Mouse (Mus musculus) stomach, embryonic 15.5 days (tissue): ENCODE results near the gene Gm17428. TPM values are rescaled to one million over a fixed set of nuclear protein-coding genes. Genes with fewer than 3 reads are reported as not detected.
A peak's percentile ranks its signal among the peaks of the same experiment; 100 is the strongest.
"Not testable (repeated sequence)": the region's sequence is repeated elsewhere in the genome, so short reads cannot be mapped to it uniquely, and the experiment has no call there.

Experiments
- ATAC-seq: fragments of 200-750 bp; cut with Nextera tagmentation; 2 replicates; pipeline ENCODE4 v1.8.0; 2017; ENCODE audit warnings: low read depth, moderate number of reproducible peaks, moderate TSS enrichment; ENCODE audit not compliant: insufficient read depth, low FRiP score
- H3K27ac ChIP-seq: fragments of 300-500 bp; sonication (generic); 2 replicates; pipeline ENCODE4 v1.5.1; 2015; ENCODE audit warnings: mild to moderate bottlenecking, inconsistent platforms
- H3K27me3 ChIP-seq: fragments of 300-500 bp; sonication (generic); replicated peaks from 2 replicates; pipeline ENCODE4 v1.6.1; 2015; ENCODE audit warnings: inconsistent platforms
- H3K36me3 ChIP-seq: fragments of 300-500 bp; sonication (generic); 2 replicates; pipeline ENCODE4 v1.6.1; 2015; ENCODE audit warnings: inconsistent platforms
- H3K4me1 ChIP-seq: fragments of 300-500 bp; sonication (generic); 2 replicates; pipeline ENCODE4 v1.6.1; 2015; ENCODE audit warnings: inconsistent platforms
- H3K4me2 ChIP-seq: fragments of 300-500 bp; sonication (generic); 2 replicates; pipeline ENCODE4 v1.6.1; 2015; ENCODE audit warnings: mild to moderate bottlenecking, inconsistent platforms
- H3K4me3 ChIP-seq: fragments of 300-500 bp; sonication (generic); replicated peaks from 2 replicates; pipeline ENCODE4 v1.5.1; 2015; ENCODE audit warnings: inconsistent platforms
- H3K9ac ChIP-seq: fragments of 300-500 bp; sonication (generic); 2 replicates; pipeline ENCODE4 v1.6.1; 2015; ENCODE audit warnings: inconsistent platforms
- H3K9me3 ChIP-seq: fragments of 300-500 bp; sonication (generic); 2 replicates; pipeline ENCODE4 v1.6.1; 2016; ENCODE audit warnings: inconsistent platforms
- WGBS: fragments of 180-500 bp; shearing (Covaris S2); methylation state at CpG from one replicate; pipeline ENCODE4 v1.1.7; 2015; 5-methylcytosine and 5-hydroxymethylcytosine counted together
- polyA plus RNA-seq: library from polyadenylated mRNA; unstranded; fragments of >200 nt; fragmentation: Nextera tagmentation; extraction: Ambion mirVana; gene quantifications from 2 replicates; pipeline ENCODE4 v1.2.1, GENCODE M21; 2015

Gene Gm17428
- polyA plus RNA-seq, 1 experiment from 2014 or later = not detected

GRCm38 (mm10) chr14:54994869-54995186 lies 18.1 kb downstream of the Gm17428 start:
- no peak for ATAC-seq
- Histone ChIP-seq H3K27ac (no peak overlapping the region), H3K27me3 (no peaks in the 10 kb centered on the region), H3K4me3 (no peak overlapping the region), H3K4me1 (0 out of 2 replicates have a peak, but pooled peaks cover 14% of the 10 kb centered on the region), H3K4me2 (no peak overlapping the region), H3K9ac (no peak overlapping the region), H3K36me3 (no peaks in the 10 kb centered on the region), H3K9me3 (no peaks in the 10 kb centered on the region)

GRCm38 (mm10) chr14:54995457-54996138 lies 18.9 kb downstream of the Gm17428 start:
- 45% methylated on average over 14 of the region's 14 CpGs for WGBS
- H3K4me2 ChIP-seq = no peak overlapping the region
- H3K9ac ChIP-seq = no peak overlapping the region
- no peak overlapping the region for H3K27ac ChIP-seq
- no peaks in the 10 kb centered on the region for H3K9me3 ChIP-seq
- no peaks in the 10 kb centered on the region for H3K27me3 ChIP-seq
- H3K4me1 ChIP-seq = 0 out of 2 replicates have a peak, but pooled peaks cover 14% of the 10 kb centered on the region
- H3K36me3 ChIP-seq = no peaks in the 10 kb centered on the region
- ATAC-seq = no peak; the same call in 1 of the 2 replicates
- H3K4me3 ChIP-seq = no peak overlapping the region

- ATAC-seq = no peak
- Histone ChIP-seq H3K27ac (no peak overlapping the region), H3K36me3 (no peaks in the 10 kb centered on the region), H3K9me3 (no peaks in the 10 kb centered on the region), H3K4me1 (0 out of 2 replicates have a peak, but pooled peaks cover 14% of the 10 kb centered on the region), H3K9ac (no peak overlapping the region), H3K4me2 (no peak overlapping the region), H3K27me3 (no peaks in the 10 kb centered on the region), H3K4me3 (no peak overlapping the region)
- 62% methylated on average over 9 of the region's 9 CpGs for WGBS
Measured at GRCm38 (mm10) chr14:54996793-54997192, 20.1 kb downstream of the Gm17428 start.

DNA sequence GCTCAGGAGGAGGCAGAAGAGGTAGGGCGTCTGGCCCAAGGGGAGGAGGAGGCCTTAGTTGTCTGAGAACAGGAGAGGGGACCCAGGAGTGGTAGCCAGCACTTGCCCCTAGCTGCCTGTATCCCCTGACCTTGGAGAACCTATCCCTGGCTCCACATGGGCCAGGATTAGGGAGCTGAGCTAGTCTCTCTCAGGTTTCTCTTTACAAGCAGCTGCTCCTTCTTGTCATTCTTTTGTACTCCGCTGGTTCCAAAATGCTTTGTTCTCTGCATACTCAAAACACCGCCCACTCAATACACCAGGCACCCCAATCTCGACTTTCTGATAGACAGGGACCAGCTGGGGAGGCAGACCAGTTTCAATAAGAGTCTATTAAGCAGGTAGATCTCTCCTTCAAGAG lies 20.6 kb downstream of the Gm17428 start:
- Histone ChIP-seq H3K36me3 (no peaks in the 10 kb centered on the region), H3K4me2 (no peak overlapping the region), H3K4me3 (no peak overlapping the region), H3K4me1 (0 out of 2 replicates have a peak, but pooled peaks cover 14% of the 10 kb centered on the region), H3K9me3 (no peaks in the 10 kb centered on the region), H3K9ac (no peak overlapping the region), H3K27ac (no peak overlapping the region), H3K27me3 (no peaks in the 10 kb centered on the region)
- no peak for ATAC-seq
- WGBS = 53% methylated on average over 4 of the region's 4 CpGs

DNA sequence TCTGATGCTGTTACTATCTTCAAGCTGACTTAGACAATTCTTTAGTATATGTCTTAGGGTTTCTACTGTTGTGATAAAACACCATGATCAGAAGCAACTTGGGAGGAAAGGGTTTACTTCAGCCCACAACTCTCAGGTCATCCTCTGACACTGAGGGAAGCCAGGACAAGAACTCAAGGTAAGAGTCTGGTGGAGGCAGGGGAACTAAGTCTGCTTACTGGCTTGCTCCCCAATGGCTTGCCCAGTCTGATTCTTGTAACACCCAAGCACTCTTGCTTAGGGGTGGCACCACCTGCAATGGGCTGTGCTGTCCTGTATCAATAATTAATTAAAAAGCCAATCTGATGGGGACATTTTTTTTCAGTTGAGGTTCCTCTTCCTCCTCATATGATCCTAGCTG lies 21.9 kb downstream of the Gm17428 start:
- H3K4me2 ChIP-seq = no peak overlapping the region
- ATAC-seq = no peak
- no peaks in the 10 kb centered on the region for H3K9me3 ChIP-seq
- 0 out of 2 replicates have a peak, but pooled peaks cover 18% of the 10 kb centered on the region for H3K4me1 ChIP-seq
- H3K27ac ChIP-seq = no peak overlapping the region
- no peaks in the 10 kb centered on the region for H3K27me3 ChIP-seq
- H3K9ac ChIP-seq = no peak overlapping the region
- H3K4me3 ChIP-seq = no peak overlapping the region
- H3K36me3 ChIP-seq = no peaks in the 10 kb centered on the region

- ATAC-seq, H3K4me3 ChIP-seq: not testable (repeated sequence)
- WGBS = 77% methylated on average over 5 of the region's 5 CpGs
Measured at GRCm38 (mm10) chr14:54999868-55000267, 23.1 kb downstream of the Gm17428 start.

DNA sequence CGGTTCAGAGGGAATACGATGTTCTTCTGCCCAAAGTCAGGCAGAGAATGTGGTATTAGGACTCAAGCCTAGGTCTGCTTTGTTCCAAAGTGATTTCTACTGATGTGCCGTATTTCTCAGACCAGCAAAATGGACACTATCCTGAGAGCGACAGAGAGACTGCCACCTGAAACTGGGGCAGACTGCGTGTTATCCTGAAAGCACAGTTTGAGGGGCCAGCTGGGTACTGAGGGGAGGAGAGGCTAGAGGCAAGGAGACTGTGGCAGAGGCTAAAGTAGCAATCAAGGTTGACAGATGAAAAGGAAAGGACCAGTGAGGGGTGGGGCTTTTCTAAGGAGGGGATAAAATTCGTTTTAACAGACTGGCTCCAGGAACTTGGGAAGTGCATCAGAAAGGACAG lies 24.1 kb downstream of the Gm17428 start:
- Histone ChIP-seq H3K36me3 (no peaks in the 10 kb centered on the region), H3K27ac (no peak overlapping the region), H3K27me3 (no peaks in the 10 kb centered on the region), H3K4me3 (no peak overlapping the region), H3K4me2 (no peak overlapping the region), H3K9ac (no peak overlapping the region), H3K9me3 (no peaks in the 10 kb centered on the region), H3K4me1 (peaks cover 8% of the 10 kb centered on the region; the same call in 1 of the 2 replicates)
- WGBS = 80% methylated on average over 6 of the region's 6 CpGs
- ATAC-seq = no peak

More at GRCm38 (mm10) chr14:54999868-55000267, 23.1 kb downstream of the Gm17428 start:
- H3K9ac ChIP-seq, H3K4me2 ChIP-seq, H3K27ac ChIP-seq, H3K36me3 ChIP-seq, H3K27me3 ChIP-seq, H3K9me3 ChIP-seq: not testable (repeated sequence)
- peaks cover 16% of the 10 kb centered on the region; the same call in 1 of the 2 replicates for H3K4me1 ChIP-seq

DNA sequence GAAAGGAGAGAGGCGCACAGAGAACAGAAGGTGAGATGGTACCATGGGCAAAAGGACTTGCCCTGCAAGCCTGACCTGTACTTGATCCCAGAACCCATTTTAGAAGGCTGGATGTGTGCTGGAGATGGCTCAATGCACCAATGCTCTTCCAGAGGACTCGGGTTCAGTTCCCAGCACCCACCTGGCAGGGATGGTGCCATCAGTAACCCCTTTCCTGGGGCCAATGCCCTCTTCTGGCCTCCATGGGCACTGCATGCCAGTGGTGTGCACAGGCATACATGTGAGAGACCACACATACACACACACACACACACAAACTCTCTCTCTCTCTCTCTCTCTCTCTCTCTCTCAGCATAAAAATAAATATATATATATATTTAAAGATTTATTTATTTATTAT lies 24.7 kb downstream of the Gm17428 start:
- no peak overlapping the region for H3K4me2 ChIP-seq
- H3K27ac ChIP-seq = no peak overlapping the region
- 100% methylated on average over 2 of the region's 2 CpGs for WGBS
- no peaks in the 10 kb centered on the region for H3K27me3 ChIP-seq
- H3K9ac ChIP-seq = no peak overlapping the region
- H3K36me3 ChIP-seq = no peaks in the 10 kb centered on the region
- no peak overlapping the region for H3K4me3 ChIP-seq
- no peaks in the 10 kb centered on the region for H3K9me3 ChIP-seq
- ATAC-seq = no peak
- H3K4me1 ChIP-seq = peaks cover 7% of the 10 kb centered on the region; the same call in 1 of the 2 replicates

- peaks cover 7% of the 10 kb centered on the region; the same call in 1 of the 2 replicates for H3K4me1 ChIP-seq
- H3K36me3 ChIP-seq = no peaks in the 10 kb centered on the region
- no peak overlapping the region for H3K9ac ChIP-seq
- no peaks in the 10 kb centered on the region for H3K9me3 ChIP-seq
- no peak overlapping the region for H3K4me3 ChIP-seq
- ATAC-seq = no peak
- H3K27ac ChIP-seq = no peak overlapping the region
- WGBS = 40% methylated on average over 12 of the region's 12 CpGs
- no peaks in the 10 kb centered on the region for H3K27me3 ChIP-seq
- no peak overlapping the region for H3K4me2 ChIP-seq
Measured at GRCm38 (mm10) chr14:55001938-55002686, 25.4 kb downstream of the Gm17428 start.

DNA sequence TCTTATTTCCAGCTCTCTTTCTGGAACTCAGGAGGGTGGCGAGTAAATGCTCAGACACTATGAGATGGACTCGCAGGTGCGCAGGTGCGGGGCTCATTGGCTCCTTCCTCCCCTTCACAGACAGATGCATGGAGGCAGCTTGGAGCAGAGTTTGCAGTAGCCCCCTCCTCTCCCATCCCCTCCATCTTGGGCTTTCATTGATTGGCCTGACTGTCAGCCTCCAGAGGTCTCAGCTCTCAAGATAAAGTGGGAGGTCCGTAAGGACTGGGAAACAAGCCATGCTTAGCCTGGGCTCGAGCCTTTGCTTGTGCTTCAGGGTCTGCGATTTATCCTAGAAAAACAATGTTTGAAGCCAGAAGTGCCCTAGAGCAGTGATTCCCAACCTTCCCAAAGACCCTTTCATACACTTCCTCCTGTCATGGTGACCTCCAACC lies 26.0 kb downstream of the Gm17428 start:
- WGBS = 51% methylated on average over 7 of the region's 7 CpGs

DNA sequence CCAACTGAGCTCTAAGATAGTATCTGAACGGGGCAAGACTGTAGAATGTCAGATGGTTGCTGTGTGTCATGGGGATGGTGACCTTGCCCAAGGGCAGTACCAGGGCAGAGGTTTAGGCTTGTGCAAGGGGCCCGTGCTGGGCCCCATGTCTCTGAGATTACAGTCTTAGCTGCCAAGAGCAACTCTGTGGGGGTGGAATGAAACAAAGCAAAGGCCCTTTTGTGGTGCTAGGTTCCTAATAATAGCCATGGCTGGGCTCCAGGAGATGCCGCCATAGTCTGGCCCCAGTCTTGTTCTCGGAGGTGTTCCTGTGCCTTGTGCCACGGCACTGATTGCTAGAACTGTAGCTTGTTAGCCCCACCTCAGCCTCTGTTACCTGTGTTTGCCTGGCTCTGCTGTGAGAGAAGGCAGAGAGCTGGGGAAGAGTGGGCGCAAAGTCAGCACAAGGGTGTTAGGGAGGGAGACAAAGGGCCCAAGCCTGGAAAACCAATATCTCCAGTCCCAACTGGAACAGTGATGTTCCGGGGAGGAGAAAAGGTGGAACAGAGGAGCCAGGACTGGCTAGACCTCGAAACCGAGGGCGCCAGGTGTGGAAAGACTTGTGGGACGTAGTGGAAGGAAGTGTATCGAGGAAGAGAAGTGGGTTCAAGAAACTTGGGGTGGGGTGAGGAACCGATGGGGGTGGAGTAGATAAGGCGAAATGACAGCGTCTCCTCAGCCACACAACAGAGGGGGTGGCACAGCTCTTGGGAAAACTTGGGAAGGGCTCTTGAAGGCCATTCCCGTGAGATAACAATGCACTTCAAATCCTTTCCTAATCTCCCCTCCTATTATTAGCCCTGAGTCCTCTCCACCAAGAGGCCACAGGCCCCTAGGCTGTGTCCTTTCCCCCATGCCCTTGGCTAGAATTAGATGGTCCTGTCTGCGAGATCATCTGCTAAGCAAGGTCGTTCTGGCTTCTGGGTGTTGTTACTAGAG lies 27.4 kb downstream of the Gm17428 start:
- Histone ChIP-seq H3K36me3 (no peaks in the 10 kb centered on the region), H3K27ac (no peak overlapping the region), H3K9me3 (no peaks in the 10 kb centered on the region), H3K27me3 (no peaks in the 10 kb centered on the region), H3K4me1 (peaks cover 7% of the 10 kb centered on the region; the same call in 1 of the 2 replicates), H3K4me2 (no peak overlapping the region), H3K4me3 (no peak overlapping the region), H3K9ac (no peak overlapping the region)
- WGBS = 70% methylated on average over 18 of the region's 18 CpGs
- ATAC-seq = peak; percentile 24; the same call in 1 of the 2 replicates

More for the DNA sequence above, 26.0 kb downstream of the Gm17428 start:
- no peaks in the 10 kb centered on the region for H3K36me3 ChIP-seq
- H3K9ac ChIP-seq = no peak overlapping the region
- no peak for ATAC-seq
- no peak overlapping the region for H3K27ac ChIP-seq
- H3K9me3 ChIP-seq = no peaks in the 10 kb centered on the region
- H3K4me1 ChIP-seq = peaks cover 7% of the 10 kb centered on the region; the same call in 1 of the 2 replicates
- H3K4me2 ChIP-seq = no peak overlapping the region
- H3K27me3 ChIP-seq = no peaks in the 10 kb centered on the region
- H3K4me3 ChIP-seq = no peak overlapping the region
